Mouse (Mus musculus) gonadal fat pad, adult 2 months (tissue): Measurements from ENCODE around the gene Pard6b. TPM values are rescaled to one million over a fixed set of nuclear protein-coding genes. Genes with fewer than 3 reads are reported as not detected.

ENCODE experiments used
- DNase-seq: peaks from one replicate; pipeline ENCODE4 v3.0.0-alpha.2; 2012; ENCODE audit warnings: low read depth
- polyA plus RNA-seq: library from polyadenylated mRNA; depleted of rRNA; stranded (reverse); fragments of >200 nt; gene quantifications from 2 replicates; pipeline ENCODE4 v1.2.3, GENCODE M21; 2012; rRNA removed

Pard6b gene
- polyA plus RNA-seq, 1 experiment = 8.9 TPM

- no peak for DNase-seq
Observed at GRCm38 (mm10) chr2:168127767-168128166, 47.0 kb downstream of the Pard6b start.

GRCm38 (mm10) chr2:168128211-168128859, 47.5 kb downstream of the Pard6b start:
- no peak for DNase-seq

GRCm38 (mm10) chr2:168130046-168130445, 49.2 kb downstream of the Pard6b start:
- no peak for DNase-seq

DNA sequence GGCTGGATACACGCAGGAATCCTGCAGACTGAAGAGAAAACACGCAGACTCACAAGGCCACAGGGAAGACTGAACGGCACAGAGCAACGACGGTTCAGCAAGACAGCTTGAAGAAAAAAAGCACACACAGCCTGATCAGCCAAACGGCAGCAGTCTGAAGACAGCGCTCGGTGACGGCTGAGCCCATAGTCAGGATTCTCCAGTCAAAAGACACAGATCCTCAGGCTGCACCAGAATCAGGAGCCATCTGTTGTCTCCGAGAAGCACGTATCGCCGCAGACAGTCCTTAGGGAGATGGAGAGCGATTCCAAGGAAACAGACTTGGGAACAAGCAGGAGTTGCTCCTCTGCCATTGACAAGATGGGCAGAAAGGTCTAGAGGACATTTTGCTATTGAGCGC, 56.4 kb downstream of the Pard6b start:
- no peak for DNase-seq

GRCm38 (mm10) chr2:168143794-168144193, 63.0 kb downstream of the Pard6b start:
- DNase-seq = no peak

- DNase-seq = no peak
Observed at GRCm38 (mm10) chr2:168145437-168145836, 64.6 kb downstream of the Pard6b start.

GRCm38 (mm10) chr2:168147722-168148432, 67.1 kb downstream of the Pard6b start:
- DNase-seq = no peak

- no peak for DNase-seq
Observed at GRCm38 (mm10) chr2:168149241-168149640, 68.4 kb downstream of the Pard6b start.

Other genes starting within 250 kb of the Pard6b start
- 39.8 and 44.4 TPM in 2 replicates for gene Ptpn1, start 148.9 kb upstream of the Pard6b start, polyA plus RNA-seq
- gene Ripor3, start 70.4 kb upstream of the Pard6b start, polyA plus RNA-seq = 1.6 and 2.1 TPM in 2 replicates
- gene Adnp, start 126.1 kb downstream of the Pard6b start, polyA plus RNA-seq = 15.4 and 21.9 TPM in 2 replicates
- 7.6 and 9.5 TPM in 2 replicates for gene Gm20716, start 149.4 kb downstream of the Pard6b start, polyA plus RNA-seq
- 25.7 and 43.2 TPM in 2 replicates for gene Dpm1, start 149.6 kb downstream of the Pard6b start, polyA plus RNA-seq
- 12.1 and 19.9 TPM in 2 replicates for gene Mocs3, start 149.6 kb downstream of the Pard6b start, polyA plus RNA-seq
- 2.1 and 4.7 TPM in 2 replicates for gene Kcng1, start 200.7 kb downstream of the Pard6b start, polyA plus RNA-seq